Mouse (Mus musculus): ENCODE data around the gene Sept14. TPM values are rescaled to one million over a fixed set of nuclear protein-coding genes. Genes with fewer than 3 reads are reported as not detected.

Sept14 gene
- total and polyA plus RNA-seq, 3 experiments, result not detected

DNA sequence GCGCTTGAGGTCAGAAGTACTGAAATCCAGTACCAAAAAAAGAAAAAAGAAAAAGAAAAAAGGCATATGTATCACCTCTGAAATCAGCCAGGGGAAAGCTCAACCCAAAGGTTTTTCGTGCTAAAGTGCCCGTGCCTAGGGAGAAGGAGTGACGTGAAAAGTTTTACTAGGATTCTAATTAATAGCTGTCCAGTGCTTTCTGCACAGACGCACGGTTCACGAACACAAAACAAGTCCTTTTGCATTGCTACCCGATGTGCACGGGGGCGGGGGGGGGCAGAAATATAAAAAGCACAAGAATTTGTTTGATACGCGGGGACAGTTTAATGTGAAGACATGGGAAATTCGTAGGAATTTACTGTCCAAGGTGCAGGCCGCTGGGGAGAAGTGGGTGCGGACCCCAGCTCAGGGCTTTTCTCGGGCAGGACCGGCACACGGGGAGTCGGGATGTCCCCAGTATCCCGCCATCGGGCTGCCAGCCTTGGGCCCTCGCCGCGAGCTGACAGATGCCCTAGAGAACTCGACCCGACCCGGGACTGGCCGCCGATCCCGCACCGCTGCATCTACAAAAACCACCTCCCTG lies 38.8 kb downstream of the Sept14 start:
- no peak overlapping the region for H3K27ac ChIP-seq (ENCODE audit: insufficient read depth, low read depth)
- no peak overlapping the region for H3K4me3 ChIP-seq (replicated peaks in 1 of 3; ENCODE audit: low read depth in 2 of 3, low read length in 2 of 3, poor library complexity in 1 of 3)
- peaks cover 2% of the 10 kb centered on the region for H3K9me3 ChIP-seq (replicated peaks; ENCODE audit: low read length)
- no peaks in the 10 kb centered on the region for H3K79me2 ChIP-seq (replicated peaks; ENCODE audit: control insufficient read depth, extremely low read depth, insufficient read depth, poor library complexity, severe bottlenecking)
- in situ Hi-C loops (cut with MboI; ENCODE audit: low pct_ligation_motif_present, low pct_unique_long_range_greater_than_20kb, low sequenced_read_pairs) (no loop called here), dilution Hi-C loops (cut with MboI; ENCODE audit: extremely low pct_ligation_motif_present, extremely low pct_unique_long_range_greater_than_20kb, low sequenced_read_pairs) (no loop called here)
- H3K4me2 ChIP-seq (ENCODE audit: insufficient read depth, low read depth, poor library complexity, severe bottlenecking), result no peak overlapping the region
- peaks cover 48% of the 10 kb centered on the region for H3K27me3 ChIP-seq (replicated peaks)
- H3K4me1 ChIP-seq (ENCODE audit: control insufficient read depth in 1 of 2, insufficient read depth in 2 of 2), result no peaks in the 10 kb centered on the region
- DNase-seq (ENCODE audit: extremely low read depth), result no peak
- TF ChIP-seq KAT2A (IDR thresholded peaks at IDR 0.05; ENCODE audit: insufficient replicate concordance, low read length), result no peak
- no peak for TF ChIP-seq CHD2 (IDR thresholded peaks at IDR 0.05; ENCODE audit: low read length)
- TF ChIP-seq USF2 (conservative IDR thresholded peaks at IDR 0.05; ENCODE audit: low read depth, low read length), result no peak
- TF ChIP-seq MXI1 (IDR thresholded peaks at IDR 0.05; ENCODE audit: low read depth, low read length), result no peak
- TF ChIP-seq IRF4 (IDR thresholded peaks at IDR 0.05; ENCODE audit: low read depth, low read length), result no peak
- TF ChIP-seq BHLHE40 (IDR thresholded peaks at IDR 0.05; ENCODE audit: low read depth, low read length), result no peak
- TF ChIP-seq POLR2A (IDR thresholded peaks at IDR 0.05; ENCODE audit: low read depth, low read length), result no peak
- TF ChIP-seq MAX (IDR thresholded peaks at IDR 0.05; ENCODE audit: low read length), result no peak
- TF ChIP-seq SIN3A (IDR thresholded peaks at IDR 0.05; ENCODE audit: low read length), result no peak
- TF ChIP-seq ETS1 (conservative IDR thresholded peaks at IDR 0.05; ENCODE audit: low read depth, low read length), result no peak
- no peak for TF ChIP-seq EP300 (IDR thresholded peaks at IDR 0.05; ENCODE audit: low read length)
- TF ChIP-seq UBTF (IDR thresholded peaks at IDR 0.05; ENCODE audit: low read depth, low read length), result no peak
- no peaks in the 10 kb centered on the region for H3K36me3 ChIP-seq (replicated peaks in 1 of 2; ENCODE audit: control insufficient read depth in 1 of 2, insufficient read depth in 1 of 2, low read length in 1 of 2)
- H3K9ac ChIP-seq (ENCODE audit: insufficient read depth, low read depth), result no peak overlapping the region

DNA sequence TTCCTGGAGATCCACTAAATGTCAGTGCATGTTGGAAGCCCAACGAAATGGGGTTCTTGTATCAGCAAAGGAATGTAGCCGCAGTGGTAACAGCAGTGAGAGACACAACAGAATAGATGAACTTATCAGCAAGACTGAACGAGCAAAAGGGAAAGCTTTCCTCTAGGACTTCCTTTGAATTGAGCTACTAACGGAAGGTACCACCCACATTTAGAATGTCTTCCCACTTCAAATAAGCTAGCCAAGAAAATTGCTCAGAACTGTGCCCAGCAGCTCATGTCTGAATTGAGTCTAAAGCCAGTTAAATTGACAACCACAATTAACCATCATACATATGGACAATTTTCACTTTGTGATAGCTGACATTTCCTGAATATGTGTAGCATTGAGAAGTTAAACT lies 40.5 kb downstream of the Sept14 start:
- no peak overlapping the region for H3K27ac ChIP-seq (ENCODE audit: insufficient read depth, low read depth)
- no peaks in the 10 kb centered on the region for H3K4me1 ChIP-seq (ENCODE audit: control insufficient read depth in 1 of 2, insufficient read depth in 2 of 2)
- dilution Hi-C loops (cut with MboI; ENCODE audit: extremely low pct_ligation_motif_present, extremely low pct_unique_long_range_greater_than_20kb, low sequenced_read_pairs), result no loop called here
- in situ Hi-C loops (cut with MboI; ENCODE audit: low pct_ligation_motif_present, low pct_unique_long_range_greater_than_20kb, low sequenced_read_pairs), result no loop called here
- TF ChIP-seq MAFK (IDR thresholded peaks at IDR 0.05; ENCODE audit: insufficient replicate concordance, low read length), result no peak
- no peak for TF ChIP-seq GABPA (IDR thresholded peaks at IDR 0.05; ENCODE audit: insufficient replicate concordance, low read depth, low read length)
- TF ChIP-seq NELFE (IDR thresholded peaks at IDR 0.05; ENCODE audit: low read depth, low read length), result no peak
- no peak for TF ChIP-seq RAD21 (IDR thresholded peaks at IDR 0.05; ENCODE audit: low read depth, low read length)
- no peak for TF ChIP-seq USF1 (IDR thresholded peaks at IDR 0.05; ENCODE audit: low read depth, low read length)
- TF ChIP-seq POLR2A (IDR thresholded peaks at IDR 0.05; ENCODE audit: low read depth, low read length), result no peak
- TF ChIP-seq ZC3H11A (IDR thresholded peaks at IDR 0.05; ENCODE audit: low read depth, low read length), result no peak
- TF ChIP-seq NRF1 (IDR thresholded peaks at IDR 0.05; ENCODE audit: low read depth, low read length), result no peak
- no peak for TF ChIP-seq CHD2 (IDR thresholded peaks at IDR 0.05; ENCODE audit: low read length)
- no peak for TF ChIP-seq EP300 (IDR thresholded peaks at IDR 0.05; ENCODE audit: low read length)
- TF ChIP-seq MXI1 (IDR thresholded peaks at IDR 0.05; ENCODE audit: low read depth, low read length), result no peak
- no peak for TF ChIP-seq POLR2AphosphoS2 (IDR thresholded peaks at IDR 0.05; ENCODE audit: low read depth, low read length)
- no peak for TF ChIP-seq ELF1 (IDR thresholded peaks at IDR 0.05; ENCODE audit: low read depth, low read length)
- no peak for TF ChIP-seq E2F4 (IDR thresholded peaks at IDR 0.05; ENCODE audit: insufficient replicate concordance, low read depth, low read length)
- TF ChIP-seq MAX (IDR thresholded peaks at IDR 0.05; ENCODE audit: low read length), result no peak
- TF ChIP-seq IRF4 (IDR thresholded peaks at IDR 0.05; ENCODE audit: low read depth, low read length), result no peak
- TF ChIP-seq KAT2A (IDR thresholded peaks at IDR 0.05; ENCODE audit: insufficient replicate concordance, low read length), result no peak
- no peak for TF ChIP-seq TBP (conservative IDR thresholded peaks at IDR 0.05; ENCODE audit: low read depth, low read length)
- no peak for TF ChIP-seq USF2 (conservative IDR thresholded peaks at IDR 0.05; ENCODE audit: low read depth, low read length)
- TF ChIP-seq ZKSCAN1 (IDR thresholded peaks at IDR 0.05; ENCODE audit: borderline replicate concordance, low read depth, low read length), result no peak
- no peaks in the 10 kb centered on the region for H3K79me2 ChIP-seq (replicated peaks; ENCODE audit: control insufficient read depth, extremely low read depth, insufficient read depth, poor library complexity, severe bottlenecking)
- no peaks in the 10 kb centered on the region for H3K9me3 ChIP-seq (replicated peaks; ENCODE audit: low read length)
- H3K4me2 ChIP-seq (ENCODE audit: insufficient read depth, low read depth, poor library complexity, severe bottlenecking), result no peak overlapping the region
- no peak for DNase-seq (ENCODE audit: extremely low read depth)
- no peak overlapping the region for H3K9ac ChIP-seq (ENCODE audit: insufficient read depth, low read depth)
- H3K36me3 ChIP-seq (replicated peaks in 1 of 2; ENCODE audit: control insufficient read depth in 1 of 2, insufficient read depth in 1 of 2, low read length in 1 of 2), result no peaks in the 10 kb centered on the region
- no peak overlapping the region for H3K4me3 ChIP-seq (replicated peaks in 1 of 3; ENCODE audit: low read depth in 2 of 3, low read length in 2 of 3, poor library complexity in 1 of 3)
- H3K27me3 ChIP-seq (replicated peaks), result peaks cover 54% of the 10 kb centered on the region

All from CH12.LX (cell line).